Mouse (Mus musculus): ENCODE results near the gene Fli1. TPM values are rescaled to one million over a fixed set of nuclear protein-coding genes. Genes with fewer than 3 reads are reported as not detected.

Gene Fli1
- total and polyA plus RNA-seq, 2 experiments from 2014 or later, result 6.8 to 7.0 TPM

DNA sequence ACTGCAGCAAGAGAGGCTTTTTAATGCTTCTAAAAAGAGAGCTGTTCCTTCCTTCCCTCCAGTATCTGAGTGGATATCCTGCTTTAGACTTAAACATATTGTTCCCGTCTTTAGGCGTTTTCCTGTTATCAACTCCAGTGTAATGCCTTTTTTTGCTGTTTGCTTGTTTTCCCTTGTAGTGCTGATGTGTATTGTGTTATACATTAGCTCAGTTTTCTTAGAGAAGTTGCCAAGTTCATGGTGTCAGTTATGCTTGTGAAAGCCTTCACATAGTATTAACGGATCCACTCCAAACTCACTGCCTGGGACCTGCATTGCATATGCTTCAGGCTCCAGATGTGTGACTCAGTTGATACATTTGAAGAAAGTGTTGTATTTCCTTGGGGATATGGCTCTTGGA, 22.6 kb upstream of the Fli1 start:
- H3K4me1 ChIP-seq (ENCODE audit: insufficient read depth), result no peaks in the 10 kb centered on the region
- H3K4me3 ChIP-seq (ENCODE audit: low read depth, low read length), result no peak overlapping the region
- no peak for ATAC-seq
- H3K27me3 ChIP-seq (ENCODE audit: insufficient read depth, low read length), result no peaks in the 10 kb centered on the region
- H3K27ac ChIP-seq (ENCODE audit: low read depth, low read length), result no peak overlapping the region
- H3K9ac ChIP-seq, result no peak overlapping the region
- no peak overlapping the region for H3K4me2 ChIP-seq (ENCODE audit: low read depth)
- no peak for DNase-seq
- WGBS, result 67% methylated on average over 3 of the region's 3 CpGs
- no peak for TF ChIP-seq CTCF (IDR thresholded peaks at IDR 0.05; ENCODE audit: low read depth)
- no peaks in the 10 kb centered on the region for H3K9me3 ChIP-seq (ENCODE audit: low read length)
- H3K36me3 ChIP-seq (ENCODE audit: insufficient read depth), result no peaks in the 10 kb centered on the region

DNA sequence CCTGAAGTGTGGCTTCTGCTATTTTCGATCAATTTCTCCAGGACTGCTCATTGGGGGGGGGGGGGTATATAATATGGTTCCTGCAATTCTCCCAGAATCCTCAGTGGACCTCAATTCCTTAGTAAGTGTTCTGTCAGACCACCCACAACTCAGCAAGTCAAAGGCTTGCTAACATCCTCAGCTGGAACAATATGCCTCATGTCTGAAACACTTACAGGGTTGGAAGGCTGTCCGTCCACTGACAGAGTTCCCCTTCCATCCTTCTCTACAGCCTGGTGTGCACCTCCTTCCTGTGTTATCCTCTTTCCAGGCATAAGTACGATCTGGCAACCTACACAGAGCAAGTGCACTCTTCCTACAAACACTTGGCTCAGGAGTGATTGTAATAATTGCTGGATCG, 20.2 kb upstream of the Fli1 start:
- H3K9ac ChIP-seq, result no peak overlapping the region
- H3K27me3 ChIP-seq (ENCODE audit: insufficient read depth, low read length), result no peaks in the 10 kb centered on the region
- 65% methylated on average over 4 of the region's 4 CpGs for WGBS
- H3K4me3 ChIP-seq (ENCODE audit: low read depth, low read length), result no peak overlapping the region
- H3K9me3 ChIP-seq (ENCODE audit: low read length), result no peaks in the 10 kb centered on the region
- H3K4me2 ChIP-seq (ENCODE audit: low read depth), result no peak overlapping the region
- TF ChIP-seq CTCF (IDR thresholded peaks at IDR 0.05; ENCODE audit: low read depth), result no peak
- H3K27ac ChIP-seq (ENCODE audit: low read depth, low read length), result no peak overlapping the region
- H3K4me1 ChIP-seq (ENCODE audit: insufficient read depth), result no peaks in the 10 kb centered on the region
- H3K36me3 ChIP-seq (ENCODE audit: insufficient read depth), result no peaks in the 10 kb centered on the region
- ATAC-seq (no peak), DNase-seq (no peak)

DNA sequence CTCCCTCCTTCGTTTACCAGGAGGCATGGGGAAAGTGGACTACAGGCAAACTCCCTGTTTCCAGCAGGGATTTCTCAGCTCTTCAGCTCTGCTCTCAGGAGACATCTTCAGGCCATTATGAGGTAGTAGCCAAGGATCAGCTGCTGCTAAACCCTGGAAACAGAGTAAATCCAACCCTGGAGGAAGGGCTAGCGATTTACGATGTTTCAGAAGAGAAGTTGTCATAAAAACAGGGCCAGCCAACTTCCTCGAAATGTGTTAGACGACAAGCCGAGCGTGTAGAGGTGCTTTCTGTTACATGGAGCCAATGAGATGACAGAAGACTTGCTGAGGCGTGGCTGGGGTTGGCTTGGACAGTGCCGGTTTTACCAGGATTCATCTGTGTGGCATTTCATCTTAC, 19.7 kb upstream of the Fli1 start:
- 64% methylated on average over 9 of the region's 9 CpGs for WGBS
- Histone ChIP-seq H3K9ac (no peak overlapping the region), H3K4me1 (ENCODE audit: insufficient read depth) (no peaks in the 10 kb centered on the region), H3K9me3 (ENCODE audit: low read length) (no peaks in the 10 kb centered on the region), H3K27ac (ENCODE audit: low read depth, low read length) (no peak overlapping the region), H3K4me3 (ENCODE audit: low read depth, low read length) (no peak overlapping the region), H3K4me2 (ENCODE audit: low read depth) (no peak overlapping the region), H3K36me3 (ENCODE audit: insufficient read depth) (no peaks in the 10 kb centered on the region), H3K27me3 (ENCODE audit: insufficient read depth, low read length) (no peaks in the 10 kb centered on the region)
- TF ChIP-seq CTCF (IDR thresholded peaks at IDR 0.05; ENCODE audit: low read depth), result peak; percentile 36; the same call in 1 of the 2 replicates
- ATAC-seq (no peak), DNase-seq (no peak)

GRCm38 (mm10) chr9:32561190-32561890, 18.7 kb upstream of the Fli1 start:
- no peak overlapping the region for H3K9ac ChIP-seq
- ATAC-seq (no peak), DNase-seq (no peak)
- H3K4me2 ChIP-seq (ENCODE audit: low read depth), result no peak overlapping the region
- 82% methylated on average over 14 of the region's 14 CpGs for WGBS
- H3K4me3 ChIP-seq (ENCODE audit: low read depth, low read length), result no peak overlapping the region
- H3K36me3 ChIP-seq (ENCODE audit: insufficient read depth), result no peaks in the 10 kb centered on the region
- H3K27me3 ChIP-seq (ENCODE audit: insufficient read depth, low read length), result no peaks in the 10 kb centered on the region
- no peak for TF ChIP-seq CTCF (IDR thresholded peaks at IDR 0.05; ENCODE audit: low read depth)
- H3K27ac ChIP-seq (ENCODE audit: low read depth, low read length), result no peak overlapping the region
- no peaks in the 10 kb centered on the region for H3K4me1 ChIP-seq (ENCODE audit: insufficient read depth)
- H3K9me3 ChIP-seq (ENCODE audit: low read length), result no peaks in the 10 kb centered on the region

DNA sequence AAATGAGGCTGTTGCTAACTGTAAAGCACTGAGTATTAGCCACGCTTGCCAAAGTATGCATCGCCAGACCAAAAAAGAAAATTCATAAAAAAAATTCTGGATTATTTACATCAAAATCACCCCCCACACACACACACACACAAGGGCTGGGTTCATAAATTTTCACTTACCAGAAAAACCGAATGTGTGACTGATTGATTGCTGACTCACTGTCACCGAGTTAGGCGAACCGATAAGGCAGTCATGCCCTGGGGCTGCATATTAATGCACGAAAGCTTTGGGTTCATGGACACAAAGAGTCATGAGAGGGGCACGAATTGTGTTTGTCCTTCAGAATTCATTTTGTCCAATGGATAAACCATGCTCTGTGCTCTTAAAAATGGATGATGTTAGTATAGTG, 17.2 kb upstream of the Fli1 start:
- no peaks in the 10 kb centered on the region for H3K4me1 ChIP-seq (ENCODE audit: insufficient read depth)
- no peak for ATAC-seq
- H3K9me3 ChIP-seq (ENCODE audit: low read length), result no peaks in the 10 kb centered on the region
- H3K36me3 ChIP-seq (ENCODE audit: insufficient read depth), result no peaks in the 10 kb centered on the region
- no peak overlapping the region for H3K9ac ChIP-seq
- H3K4me3 ChIP-seq (ENCODE audit: low read depth, low read length), result no peak overlapping the region
- H3K27ac ChIP-seq (ENCODE audit: low read depth, low read length), result no peak overlapping the region
- no peak overlapping the region for H3K4me2 ChIP-seq (ENCODE audit: low read depth)
- 84% methylated on average over 8 of the region's 8 CpGs for WGBS
- DNase-seq, result no peak
- no peaks in the 10 kb centered on the region for H3K27me3 ChIP-seq (ENCODE audit: insufficient read depth, low read length)
- TF ChIP-seq CTCF (IDR thresholded peaks at IDR 0.05; ENCODE audit: low read depth), result no peak

- Histone ChIP-seq H3K9me3 (ENCODE audit: low read length) (no peaks in the 10 kb centered on the region), H3K4me2 (ENCODE audit: low read depth) (no peak overlapping the region), H3K9ac (no peak overlapping the region), H3K27ac (ENCODE audit: low read depth, low read length) (no peak overlapping the region), H3K4me1 (ENCODE audit: insufficient read depth) (no peaks in the 10 kb centered on the region), H3K36me3 (ENCODE audit: insufficient read depth) (no peaks in the 10 kb centered on the region), H3K4me3 (ENCODE audit: low read depth, low read length) (no peak overlapping the region), H3K27me3 (ENCODE audit: insufficient read depth, low read length) (no peaks in the 10 kb centered on the region)
- TF ChIP-seq CTCF (IDR thresholded peaks at IDR 0.05; ENCODE audit: low read depth), result no peak
- DNase-seq (no peak), ATAC-seq (no peak)
Measured at GRCm38 (mm10) chr9:32559454-32559853, 16.8 kb upstream of the Fli1 start.

GRCm38 (mm10) chr9:32556313-32556712, 13.7 kb upstream of the Fli1 start:
- Histone ChIP-seq H3K4me1 (ENCODE audit: insufficient read depth) (no peaks in the 10 kb centered on the region), H3K4me3 (ENCODE audit: low read depth, low read length) (no peak overlapping the region), H3K9ac (no peak overlapping the region), H3K36me3 (ENCODE audit: insufficient read depth) (no peaks in the 10 kb centered on the region), H3K4me2 (ENCODE audit: low read depth) (no peak overlapping the region), H3K9me3 (ENCODE audit: low read length) (no peaks in the 10 kb centered on the region), H3K27me3 (ENCODE audit: insufficient read depth, low read length) (no peaks in the 10 kb centered on the region), H3K27ac (ENCODE audit: low read depth, low read length) (no peak overlapping the region)
- WGBS, result 85% methylated on average over 7 of the region's 7 CpGs
- ATAC-seq, result no peak
- no peak for TF ChIP-seq CTCF (IDR thresholded peaks at IDR 0.05; ENCODE audit: low read depth)
- DNase-seq, result no peak
